Mouse (Mus musculus) embryonic facial prominence, embryonic 10.5 days (tissue): Measurements from ENCODE around the gene Heatr6. TPM values are rescaled to one million over a fixed set of nuclear protein-coding genes. Genes with fewer than 3 reads are reported as not detected.

Source experiments
- DNase-seq: peaks from one replicate; pipeline ENCODE4 v3.0.0-alpha.2; 2017; ENCODE audit warnings: low spot score
- H3K27ac ChIP-seq: fragments of 300-500 bp; sonication (generic); replicated peaks from 2 replicates; pipeline ENCODE4 v1.5.1; 2016; ENCODE audit warnings: mild to moderate bottlenecking
- H3K27me3 ChIP-seq: fragments of 300-500 bp; sonication (generic); replicated peaks from 2 replicates; pipeline ENCODE4 v1.6.1; 2016; ENCODE audit warnings: low read depth, mild to moderate bottlenecking; ENCODE audit not compliant: poor library complexity, severe bottlenecking
- H3K36me3 ChIP-seq: fragments of 300-500 bp; sonication (generic); replicated peaks from 2 replicates; pipeline ENCODE4 v1.6.1; 2016; ENCODE audit warnings: mild to moderate bottlenecking, moderate library complexity
- H3K4me1 ChIP-seq: fragments of 300-500 bp; sonication (generic); 2 replicates; pipeline ENCODE4 v1.6.1; 2016
- H3K4me3 ChIP-seq: fragments of 300-500 bp; sonication (generic); 2 replicates; pipeline ENCODE4 v1.5.1; 2016; ENCODE audit warnings: mild to moderate bottlenecking, moderate library complexity
- H3K9me3 ChIP-seq: fragments of 300-500 bp; sonication (generic); 2 replicates; pipeline ENCODE4 v1.6.1; 2016; ENCODE audit warnings: mild to moderate bottlenecking
- WGBS: fragments of 180-500 bp; shearing (Covaris S2); methylation state at CpG from one replicate; pipeline ENCODE4 v1.1.7; 2016; 5-methylcytosine and 5-hydroxymethylcytosine counted together
- polyA plus RNA-seq: library from polyadenylated mRNA; unstranded; fragments of >200 nt; fragmentation: Nextera tagmentation; extraction: Ambion mirVana; gene quantifications from 2 replicates; pipeline ENCODE4 v1.2.1, GENCODE M21; 2016

Heatr6 gene
- polyA plus RNA-seq, 1 experiment from 2014 or later: 26.2 TPM

DNA sequence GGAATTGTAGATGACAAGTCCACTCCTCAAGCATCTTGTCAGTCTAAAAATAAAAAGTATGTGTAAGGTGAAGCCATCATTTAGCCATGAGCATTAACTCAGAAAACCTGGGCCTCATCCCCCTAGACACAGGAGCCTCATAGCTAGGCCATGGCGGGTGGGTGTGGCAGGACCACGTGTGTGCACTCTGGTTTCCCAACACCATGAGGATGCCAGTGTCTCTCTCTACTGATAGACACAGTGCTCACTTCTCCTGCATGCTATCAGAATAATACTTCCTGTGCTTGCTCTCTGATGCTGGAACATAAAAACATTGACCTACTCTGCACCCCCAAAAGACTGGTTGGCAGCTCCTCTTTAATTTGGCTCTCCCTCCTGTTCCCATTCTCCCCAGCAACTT, 17.6 kb upstream of the Heatr6 start:
- Histone ChIP-seq H3K9me3 (no peaks in the 10 kb centered on the region), H3K4me3 (no peak overlapping the region), H3K4me1 (no peaks in the 10 kb centered on the region), H3K27ac (no peak overlapping the region), H3K36me3 (no peaks in the 10 kb centered on the region), H3K27me3 (0 out of 2 replicates have a peak, but pooled peaks cover 7% of the 10 kb centered on the region)
- DNase-seq: no peak
- 72% methylated on average over 2 of the region's 2 CpGs for WGBS

DNA sequence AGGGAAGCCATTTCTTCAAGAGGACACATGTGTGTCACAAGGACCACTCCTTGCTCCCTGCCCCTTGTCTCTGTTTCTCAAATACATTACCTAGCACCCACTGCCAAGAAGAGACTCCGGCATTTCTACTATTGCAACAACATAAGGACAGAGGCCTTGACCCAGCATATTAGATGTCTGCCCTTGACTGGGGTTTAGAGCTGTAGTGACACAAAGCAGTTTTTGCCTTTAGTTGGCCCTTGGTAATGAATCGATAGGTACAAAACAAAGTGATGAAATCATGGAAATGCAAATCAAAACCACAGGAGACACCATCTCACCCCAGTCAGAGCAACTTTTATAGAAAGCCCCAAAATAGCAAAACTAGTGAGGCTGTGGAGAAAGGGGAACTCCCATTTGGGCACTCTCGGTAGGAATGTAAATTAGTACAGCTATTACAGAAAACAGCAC, 16.4 kb upstream of the Heatr6 start:
- no peaks in the 10 kb centered on the region for H3K4me1 ChIP-seq
- no peak for DNase-seq
- no peak overlapping the region for H3K4me3 ChIP-seq
- WGBS: 89% methylated on average over 3 of the region's 3 CpGs
- no peaks in the 10 kb centered on the region for H3K36me3 ChIP-seq
- H3K27ac ChIP-seq: no peak overlapping the region
- 0 out of 2 replicates have a peak, but pooled peaks cover 11% of the 10 kb centered on the region for H3K27me3 ChIP-seq
- no peaks in the 10 kb centered on the region for H3K9me3 ChIP-seq

DNA sequence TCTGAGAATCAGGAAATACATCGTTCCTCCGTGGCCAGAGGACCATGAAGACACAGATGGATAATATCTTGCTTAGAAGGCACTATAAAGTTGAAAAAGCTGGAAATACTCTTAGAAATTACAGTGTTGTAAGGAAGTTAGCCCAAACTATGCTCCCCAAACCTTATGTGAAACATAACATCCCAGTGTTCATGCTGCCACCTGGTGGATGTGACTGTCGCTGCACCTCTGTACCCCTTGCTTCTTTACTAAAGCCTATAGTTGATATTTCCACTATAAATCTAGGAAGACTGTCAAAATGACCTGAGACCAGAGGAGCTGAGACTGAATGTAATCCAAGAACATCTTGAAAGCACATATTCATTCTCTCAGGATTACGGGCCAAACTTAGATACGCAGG, 14.3 kb upstream of the Heatr6 start:
- peak; percentile 69 for DNase-seq
- 22% methylated on average over 5 of the region's 5 CpGs for WGBS
- Histone ChIP-seq H3K27ac (no peak overlapping the region), H3K9me3 (no peaks in the 10 kb centered on the region), H3K4me1 (no peaks in the 10 kb centered on the region), H3K36me3 (no peaks in the 10 kb centered on the region), H3K4me3 (no peak overlapping the region), H3K27me3 (peaks cover 15% of the 10 kb centered on the region; the same call in 1 of the 2 replicates)

DNA sequence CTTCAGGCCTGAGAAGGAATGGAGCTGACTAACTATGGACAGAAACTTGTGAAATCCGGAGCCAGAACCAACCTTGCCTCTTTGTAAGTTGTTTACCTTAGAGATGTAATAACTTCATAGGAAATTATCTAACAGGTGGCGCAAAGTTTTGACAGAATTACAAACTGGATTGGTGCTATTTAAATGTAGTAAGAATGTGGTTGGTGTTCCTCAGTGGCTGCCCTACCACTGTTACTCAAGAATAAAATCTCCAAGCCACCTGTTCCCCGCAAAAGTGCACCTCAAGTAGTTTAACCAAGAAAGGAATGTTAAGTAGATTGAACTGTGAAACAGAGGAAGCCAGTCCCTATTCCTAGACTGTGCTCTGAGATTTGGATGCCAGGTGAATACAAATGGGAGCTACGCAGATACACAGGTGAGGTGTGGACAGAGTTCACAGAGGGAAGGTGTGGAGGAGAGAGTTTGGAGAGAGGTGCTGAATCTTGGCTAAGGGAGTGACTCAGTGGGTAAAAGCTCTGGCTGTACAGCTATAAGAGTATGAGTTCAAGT, 13.0 kb upstream of the Heatr6 start:
- Histone ChIP-seq H3K9me3 (no peaks in the 10 kb centered on the region), H3K27me3 (peaks cover 19% of the 10 kb centered on the region; the same call in 1 of the 2 replicates), H3K27ac (no peak overlapping the region), H3K36me3 (no peaks in the 10 kb centered on the region), H3K4me1 (no peaks in the 10 kb centered on the region), H3K4me3 (no peak overlapping the region)
- WGBS: 84% methylated on average over 4 of the region's 4 CpGs
- DNase-seq: no peak

DNA sequence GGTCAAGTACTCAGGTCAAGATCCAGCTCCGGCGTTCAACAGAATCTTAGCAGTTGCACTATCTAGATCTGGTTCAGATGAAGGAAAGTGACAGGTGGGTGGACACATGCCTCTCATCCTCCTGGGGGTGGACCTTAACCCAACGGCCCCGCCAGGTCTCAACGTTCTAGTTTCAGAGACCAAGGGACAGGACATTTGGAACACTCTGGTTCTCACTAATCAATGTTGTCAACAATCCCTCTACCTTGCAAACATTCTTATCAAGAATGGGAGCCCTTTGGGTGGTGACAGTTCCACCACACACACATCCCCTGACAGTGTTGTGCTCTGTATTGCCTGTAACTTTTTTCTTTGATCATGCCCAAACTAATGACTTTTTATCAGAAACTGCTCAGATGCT, 11.7 kb upstream of the Heatr6 start:
- DNase-seq: no peak
- WGBS: 78% methylated on average over 5 of the region's 5 CpGs
- H3K36me3 ChIP-seq: no peaks in the 10 kb centered on the region
- H3K9me3 ChIP-seq: no peaks in the 10 kb centered on the region
- H3K4me1 ChIP-seq: no peaks in the 10 kb centered on the region
- peaks cover 27% of the 10 kb centered on the region for H3K27me3 ChIP-seq
- no peak overlapping the region for H3K27ac ChIP-seq
- H3K4me3 ChIP-seq: no peak overlapping the region

DNA sequence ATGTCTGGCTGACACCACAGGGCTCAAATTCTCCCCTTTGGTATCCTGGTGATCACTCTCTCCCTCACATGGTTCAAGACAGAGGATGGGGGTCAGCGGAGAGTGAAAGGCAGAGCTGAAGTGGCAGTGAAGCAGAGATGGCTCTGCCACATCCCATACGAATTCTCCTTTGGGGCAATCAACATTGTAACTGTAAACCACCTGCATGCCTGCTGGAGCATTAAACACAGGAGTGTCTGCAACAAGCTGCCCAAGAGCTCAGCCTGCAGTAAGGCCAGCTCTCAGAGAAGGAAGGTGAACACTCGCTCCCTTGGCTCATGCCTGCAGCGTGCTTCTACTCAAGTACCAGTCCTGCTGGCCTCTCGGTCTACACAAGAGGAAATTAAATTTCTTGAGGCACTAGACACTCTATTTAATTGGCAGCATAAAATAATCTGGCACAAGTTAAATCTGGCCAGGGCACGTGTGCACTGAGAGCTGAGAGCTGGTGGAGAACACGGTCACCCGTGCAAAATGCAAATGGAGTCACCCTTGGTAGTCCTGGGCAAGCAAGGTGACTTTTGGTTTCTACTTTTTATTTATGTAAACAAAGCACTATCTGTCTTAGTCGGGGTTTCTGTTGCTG, 10.7 kb upstream of the Heatr6 start:
- Histone ChIP-seq H3K4me3 (no peak overlapping the region), H3K27ac (no peak overlapping the region), H3K36me3 (no peaks in the 10 kb centered on the region), H3K9me3 (no peaks in the 10 kb centered on the region), H3K27me3 (peaks cover 36% of the 10 kb centered on the region), H3K4me1 (no peaks in the 10 kb centered on the region)
- DNase-seq: no peak
- 77% methylated on average over 9 of the region's 9 CpGs for WGBS

DNA sequence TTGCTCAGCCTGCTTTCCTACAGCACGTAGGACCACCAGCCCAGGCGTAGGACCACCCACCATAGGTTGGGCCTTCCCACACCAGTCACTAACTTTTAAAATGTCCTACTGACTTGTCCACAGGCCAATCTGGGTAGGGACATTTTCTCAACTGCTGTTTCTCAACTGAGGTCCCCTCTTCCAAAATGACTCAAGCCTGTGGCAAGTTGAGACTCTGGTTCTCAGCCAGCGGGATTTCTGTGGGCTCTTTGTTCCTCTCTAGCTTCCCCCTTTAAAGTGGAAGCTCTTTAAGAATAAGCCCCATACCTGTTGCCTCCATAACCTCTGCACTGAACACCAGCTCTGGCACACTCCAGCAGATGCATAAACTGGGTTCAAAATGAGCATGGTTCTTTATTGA, 10.0 kb upstream of the Heatr6 start:
- WGBS: 86% methylated on average over 3 of the region's 3 CpGs
- peaks cover 43% of the 10 kb centered on the region for H3K27me3 ChIP-seq
- H3K9me3 ChIP-seq: no peaks in the 10 kb centered on the region
- H3K27ac ChIP-seq: no peak overlapping the region
- DNase-seq: no peak
- H3K4me3 ChIP-seq: no peak overlapping the region
- no peaks in the 10 kb centered on the region for H3K4me1 ChIP-seq
- no peaks in the 10 kb centered on the region for H3K36me3 ChIP-seq

DNA sequence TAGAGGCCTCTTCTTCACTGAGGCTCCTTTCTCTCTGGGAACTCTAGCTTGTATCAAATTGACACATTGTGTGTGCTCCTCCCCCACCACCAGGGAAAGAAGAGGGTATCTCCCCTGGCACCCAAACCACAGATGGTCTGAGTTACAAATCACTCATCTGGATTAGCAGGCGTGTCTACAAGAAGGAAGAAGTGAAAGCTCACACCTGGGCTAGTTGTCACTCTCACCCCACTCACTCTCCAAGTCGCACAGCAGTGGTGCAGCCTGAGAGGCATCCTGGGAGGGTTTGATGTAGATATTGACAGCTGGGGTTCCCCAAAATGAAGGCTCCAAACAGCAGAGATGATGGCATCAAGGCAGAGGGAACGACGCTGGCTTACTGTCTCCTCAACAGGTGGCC, 7.3 kb upstream of the Heatr6 start:
- WGBS: 80% methylated on average over 4 of the region's 4 CpGs
- H3K9me3 ChIP-seq: no peaks in the 10 kb centered on the region
- H3K4me1 ChIP-seq: no peaks in the 10 kb centered on the region
- H3K27ac ChIP-seq: no peak overlapping the region
- no peak for DNase-seq
- no peaks in the 10 kb centered on the region for H3K36me3 ChIP-seq
- no peak overlapping the region for H3K4me3 ChIP-seq
- H3K27me3 ChIP-seq: peaks cover 46% of the 10 kb centered on the region

DNA sequence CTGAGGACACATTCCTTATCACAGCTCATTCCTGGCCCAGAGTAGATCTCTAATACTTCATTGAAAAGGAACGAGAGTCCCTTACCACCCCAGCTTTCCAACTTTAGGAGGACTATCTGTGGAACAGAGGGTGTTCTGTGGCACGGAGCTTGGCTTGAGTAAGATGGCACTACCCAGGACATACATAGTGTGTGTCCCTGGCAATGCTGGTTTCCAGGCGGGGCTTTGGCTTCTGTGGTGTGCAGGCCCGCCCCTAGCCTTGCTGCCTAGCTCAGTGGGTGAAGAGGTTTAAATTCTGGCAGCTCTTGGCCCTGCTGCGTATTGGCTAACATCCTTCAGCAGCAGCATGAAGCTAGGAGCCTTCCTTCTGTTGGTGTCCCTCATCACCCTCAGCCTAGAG, 6.8 kb upstream of the Heatr6 start, which contains the start of gene Wfdc21:
TSS of gene Wfdc21 (plus strand) at position 260 of the 400 bp plus-strand sequence.
- 71% methylated on average over 5 of the region's 5 CpGs for WGBS
- H3K9me3 ChIP-seq: no peaks in the 10 kb centered on the region
- H3K4me1 ChIP-seq: no peaks in the 10 kb centered on the region
- H3K27me3 ChIP-seq: peaks cover 50% of the 10 kb centered on the region
- no peak within 1 kb of the TSS for H3K4me3 ChIP-seq
- no peak within 1 kb of the TSS for H3K27ac ChIP-seq
- H3K36me3 ChIP-seq: no peaks in the 10 kb centered on the region
- no peak for DNase-seq

DNA sequence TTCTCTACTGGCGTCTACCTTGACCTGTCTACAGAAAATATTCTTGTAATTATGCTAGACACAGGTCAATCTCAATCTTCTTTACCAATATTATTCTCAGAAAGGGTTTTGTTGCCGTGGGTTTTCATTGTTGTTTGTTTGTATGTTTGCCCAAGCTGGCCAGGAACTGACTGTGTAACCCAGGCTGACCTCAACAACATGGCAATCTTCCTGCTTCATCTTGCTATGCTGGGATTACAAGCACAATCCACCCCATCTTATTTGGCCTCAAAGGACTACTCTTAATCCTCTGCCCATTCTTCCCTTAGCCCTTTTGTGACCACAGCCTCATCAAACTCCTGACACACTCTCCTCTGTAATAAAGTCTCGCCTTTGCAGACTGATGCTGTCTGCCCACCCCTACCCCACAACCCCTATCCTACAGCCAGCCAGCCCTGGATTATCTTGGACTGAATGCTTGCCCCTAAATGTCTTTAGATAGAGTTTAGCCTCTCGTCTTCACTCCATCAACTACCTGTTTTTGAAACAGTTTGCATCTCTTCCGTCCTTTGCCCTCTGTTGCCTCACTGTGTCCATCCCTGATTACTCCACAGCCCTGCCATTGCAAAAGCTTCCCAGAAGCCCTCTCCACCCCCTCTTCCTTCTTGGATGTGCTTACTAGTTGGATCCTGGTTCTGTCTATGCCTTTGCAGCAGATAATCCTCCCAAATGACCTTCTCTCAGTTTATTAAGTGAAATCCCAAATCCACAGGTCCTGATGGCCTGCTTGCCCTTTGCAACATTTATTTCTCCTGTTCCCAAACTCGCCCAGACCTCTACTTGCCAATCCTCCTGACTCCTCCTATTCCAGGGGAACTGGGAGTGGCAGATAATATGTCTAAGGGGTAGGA, 5.9 kb upstream of the Heatr6 start:
- H3K27ac ChIP-seq: no peak overlapping the region
- H3K9me3 ChIP-seq: no peaks in the 10 kb centered on the region
- H3K4me1 ChIP-seq: no peaks in the 10 kb centered on the region
- H3K36me3 ChIP-seq: no peaks in the 10 kb centered on the region
- no peak for DNase-seq
- no peak overlapping the region for H3K4me3 ChIP-seq
- H3K27me3 ChIP-seq: peaks cover 58% of the 10 kb centered on the region
- 71% methylated on average over 6 of the region's 6 CpGs for WGBS

DNA sequence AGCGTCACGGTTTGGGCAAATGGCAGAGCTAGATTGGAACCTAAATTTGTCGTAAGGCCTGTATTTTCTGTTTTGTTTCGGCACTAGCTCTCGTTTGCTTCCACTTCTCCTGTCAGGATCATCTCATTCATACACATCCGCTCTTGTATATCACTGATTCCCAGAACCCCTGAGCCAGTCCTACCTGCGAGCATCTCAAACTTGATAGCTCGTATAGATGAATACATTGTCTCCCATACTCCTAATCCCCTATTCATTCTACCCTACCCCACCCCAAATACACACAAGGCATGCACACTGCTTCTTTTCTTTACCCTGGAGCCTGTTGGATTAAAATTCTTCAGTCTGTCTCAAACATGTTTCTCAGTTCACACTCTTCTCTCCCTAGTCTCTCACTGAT, 731 bp downstream of the Heatr6 start:
- 10% methylated on average over 8 of the region's 8 CpGs for WGBS
- DNase-seq: no peak
- Histone ChIP-seq H3K9me3 (no peaks in the 10 kb centered on the region), H3K36me3 (peaks cover 38% of the 10 kb centered on the region), H3K27ac (peak overlapping the region; percentile 95), H3K4me1 (peaks cover 17% of the 10 kb centered on the region), H3K4me3 (peak overlapping the region; percentile 93), H3K27me3 (peaks cover 23% of the 10 kb centered on the region)

DNA sequence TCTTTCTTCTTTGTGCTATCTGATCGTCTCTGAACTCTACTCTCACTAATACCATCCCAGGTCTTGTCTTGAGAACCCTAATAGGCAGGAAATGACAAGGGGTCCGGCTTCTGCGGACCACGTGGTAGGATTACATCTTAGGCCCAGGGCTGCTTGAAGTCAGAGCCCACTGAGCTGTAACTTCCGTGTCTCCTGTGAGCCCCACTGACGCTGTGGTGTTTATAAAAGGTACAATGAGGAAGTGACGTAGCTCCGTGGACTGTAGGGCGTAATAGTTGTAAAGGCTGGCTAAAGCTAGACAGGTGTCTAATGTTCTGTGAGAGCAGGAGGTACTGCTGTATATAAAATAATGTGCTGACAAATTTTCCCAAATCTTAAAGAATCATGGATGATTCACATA, 13.8 kb downstream of the Heatr6 start:
- H3K4me3 ChIP-seq: no peak overlapping the region
- WGBS: 93% methylated on average over 9 of the region's 9 CpGs
- H3K27me3 ChIP-seq: no peaks in the 10 kb centered on the region
- peaks cover 100% of the 10 kb centered on the region for H3K36me3 ChIP-seq
- no peaks in the 10 kb centered on the region for H3K9me3 ChIP-seq
- H3K27ac ChIP-seq: no peak overlapping the region
- H3K4me1 ChIP-seq: no peaks in the 10 kb centered on the region
- no peak for DNase-seq
